Mouse (Mus musculus) hindbrain, embryonic 13.5 days (tissue): ENCODE results near the gene Hrg. TPM values are rescaled to one million over a fixed set of nuclear protein-coding genes. Genes with fewer than 3 reads are reported as not detected.
"Not testable (repeated sequence)": the region's sequence is repeated elsewhere in the genome, so short reads cannot be mapped to it uniquely, and the experiment has no call there.

Experiments
- ATAC-seq: fragments of 200-750 bp; cut with Nextera tagmentation; 2 replicates; pipeline ENCODE4 v1.8.0; 2017; ENCODE audit warnings: moderate TSS enrichment; ENCODE audit not compliant: low FRiP score
- H3K27ac ChIP-seq: fragments of 300-500 bp; sonication (generic); 2 replicates; pipeline ENCODE4 v1.5.1; 2015; ENCODE audit warnings: inconsistent platforms, mild to moderate bottlenecking, moderate library complexity
- H3K27me3 ChIP-seq: fragments of 300-500 bp; sonication (generic); 2 replicates; pipeline ENCODE4 v1.6.1; 2015; ENCODE audit warnings: mild to moderate bottlenecking, inconsistent platforms
- H3K36me3 ChIP-seq: fragments of 300-500 bp; sonication (generic); 2 replicates; pipeline ENCODE4 v1.6.1; 2015; ENCODE audit warnings: mild to moderate bottlenecking, inconsistent platforms
- H3K4me1 ChIP-seq: fragments of 300-500 bp; sonication (generic); replicated peaks from 2 replicates; pipeline ENCODE4 v1.6.1; 2015; ENCODE audit warnings: inconsistent platforms
- H3K4me2 ChIP-seq: fragments of 300-500 bp; sonication (generic); 2 replicates; pipeline ENCODE4 v1.6.1; 2015; ENCODE audit warnings: inconsistent platforms, mild to moderate bottlenecking, moderate library complexity
- H3K4me3 ChIP-seq: fragments of 300-500 bp; sonication (generic); 2 replicates; pipeline ENCODE4 v1.5.1; 2015; ENCODE audit warnings: mild to moderate bottlenecking, inconsistent platforms
- H3K9ac ChIP-seq: fragments of 300-500 bp; sonication (generic); 2 replicates; pipeline ENCODE4 v1.6.1; 2015; ENCODE audit warnings: mild to moderate bottlenecking, inconsistent platforms
- H3K9me3 ChIP-seq: fragments of 300-500 bp; sonication (generic); 2 replicates; pipeline ENCODE4 v1.6.1; 2016; ENCODE audit warnings: inconsistent platforms
- WGBS: fragments of 180-500 bp; shearing (Covaris S2); methylation state at CpG from one replicate; pipeline ENCODE4 v1.1.7; 2015; 5-methylcytosine and 5-hydroxymethylcytosine counted together
- polyA plus RNA-seq: library from polyadenylated mRNA; unstranded; fragments of >200 nt; fragmentation: Nextera tagmentation; extraction: Ambion mirVana; gene quantifications from 2 replicates; pipeline ENCODE4 v1.2.1, GENCODE M21; 2015

Hrg gene
- polyA plus RNA-seq, 1 experiment from 2014 or later = not detected

- 73% methylated on average over 1 of the region's 1 CpGs for WGBS
- Histone ChIP-seq H3K4me1 (no peaks in the 10 kb centered on the region), H3K27me3 (no peaks in the 10 kb centered on the region), H3K36me3 (no peaks in the 10 kb centered on the region), H3K4me3 (no peak overlapping the region), H3K27ac (no peak overlapping the region), H3K9ac (no peak overlapping the region), H3K9me3 (no peaks in the 10 kb centered on the region), H3K4me2 (no peak overlapping the region)
- ATAC-seq = no peak
These were observed 16.6 kb downstream of the Hrg start for GRCm38 (mm10) chr16:22967383-22968030.

DNA sequence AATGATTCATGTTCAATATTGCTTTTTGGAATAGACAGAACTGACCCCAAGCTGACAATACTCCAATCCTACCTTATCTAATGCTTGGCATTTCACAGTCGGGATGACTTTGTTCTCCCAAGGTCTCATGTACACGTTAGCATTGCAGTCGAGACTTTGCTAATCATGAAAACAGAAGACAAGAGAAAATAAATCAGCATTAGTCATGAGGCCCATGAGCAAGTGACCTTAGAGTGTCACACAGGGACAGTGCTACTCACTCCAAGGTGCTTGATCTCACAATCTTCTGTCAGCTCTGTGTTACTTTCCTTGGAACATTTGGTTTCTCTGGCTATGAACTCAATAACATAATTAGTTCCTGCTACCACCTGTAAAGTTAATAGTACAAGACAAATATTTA lies 46.1 kb downstream of the Hrg start:
- ATAC-seq, H3K4me3 ChIP-seq, H3K36me3 ChIP-seq, H3K27ac ChIP-seq, H3K4me1 ChIP-seq, H3K4me2 ChIP-seq, H3K9ac ChIP-seq, H3K27me3 ChIP-seq, H3K9me3 ChIP-seq: not testable (repeated sequence)
- WGBS = 92% methylated on average over 3 of the region's 3 CpGs

Other genes with a start within 250 kb of the Hrg start
- gene Crygs, start 139.5 kb upstream of the Hrg start, polyA plus RNA-seq = not detected in 2 replicates
- 23.5 and 24.0 TPM in 2 replicates for gene Tbccd1, start 93.4 kb upstream of the Hrg start, polyA plus RNA-seq
- 98.9 and 101 TPM in 2 replicates for gene Dnajb11, start 93.2 kb upstream of the Hrg start, polyA plus RNA-seq
- gene Ahsg, start 59.8 kb upstream of the Hrg start, polyA plus RNA-seq = 0.23 TPM in 1 of 2 replicates, not detected in the other
- gene Fetub, start 32.7 kb upstream of the Hrg start, polyA plus RNA-seq = not detected in 2 replicates
- gene Kng2, start 78.4 kb downstream of the Hrg start, polyA plus RNA-seq = 0.16 TPM in 1 of 2 replicates, not detected in the other
- 0.14 TPM in 1 of 2 replicates, not detected in the other for gene Kng1, start 106.8 kb downstream of the Hrg start, polyA plus RNA-seq
- gene Eif4a2, start 156.4 kb downstream of the Hrg start, polyA plus RNA-seq = 315 and 322 TPM in 2 replicates
- 53.0 and 57.9 TPM in 2 replicates for gene Rfc4, start 176.7 kb downstream of the Hrg start, polyA plus RNA-seq
- not detected in 2 replicates for gene Adipoq, start 195.5 kb downstream of the Hrg start, polyA plus RNA-seq